Mouse (Mus musculus): Measurements from ENCODE around the gene Timm10. TPM values are rescaled to one million over a fixed set of nuclear protein-coding genes. Genes with fewer than 3 reads are reported as not detected.

Gene Timm10
- polyA plus RNA-seq, 1 experiment from 2014 or later = 29.8 TPM

Other genes with a start within 250 kb of the Timm10 start
- 14.9 and 16.0 TPM in 2 replicates for gene Ctnnd1, start 176.2 kb upstream of the Timm10 start, polyA plus RNA-seq (2015; fragmentation: Nextera tagmentation; extraction: Ambion mirVana)
- gene Btbd18, start 167.9 kb upstream of the Timm10 start, polyA plus RNA-seq (2015; fragmentation: Nextera tagmentation; extraction: Ambion mirVana) = 0.04 TPM in 2 replicates
- 66.4 and 73.3 TPM in 2 replicates for gene Selenoh, start 156.2 kb upstream of the Timm10 start, polyA plus RNA-seq (2015; fragmentation: Nextera tagmentation; extraction: Ambion mirVana)
- not detected in 2 replicates for gene Gm28635, start 149.0 kb upstream of the Timm10 start, polyA plus RNA-seq (2015; fragmentation: Nextera tagmentation; extraction: Ambion mirVana)
- gene Med19, start 148.6 kb upstream of the Timm10 start, polyA plus RNA-seq (2015; fragmentation: Nextera tagmentation; extraction: Ambion mirVana) = 17.1 TPM in 2 replicates
- 69.7 and 76.5 TPM in 2 replicates for gene Tmx2, start 147.9 kb upstream of the Timm10 start, polyA plus RNA-seq (2015; fragmentation: Nextera tagmentation; extraction: Ambion mirVana)
- gene Zdhhc5, start 111.8 kb upstream of the Timm10 start, polyA plus RNA-seq (2015; fragmentation: Nextera tagmentation; extraction: Ambion mirVana) = 17.7 and 18.9 TPM in 2 replicates
- 49.7 and 56.2 TPM in 2 replicates for gene Clp1, start 99.6 kb upstream of the Timm10 start, polyA plus RNA-seq (2015; fragmentation: Nextera tagmentation; extraction: Ambion mirVana)
- gene Ypel4, start 92.9 kb upstream of the Timm10 start, polyA plus RNA-seq (2015; fragmentation: Nextera tagmentation; extraction: Ambion mirVana) = 69.6 and 79.1 TPM in 2 replicates
- 0.89 and 0.95 TPM in 2 replicates for gene Gm19426, start 83.3 kb upstream of the Timm10 start, polyA plus RNA-seq (2015; fragmentation: Nextera tagmentation; extraction: Ambion mirVana)
- gene Serping1, start 51.6 kb upstream of the Timm10 start, polyA plus RNA-seq (2015; fragmentation: Nextera tagmentation; extraction: Ambion mirVana) = 119 and 133 TPM in 2 replicates
- gene Ube2l6, start 28.2 kb upstream of the Timm10 start, polyA plus RNA-seq (2015; fragmentation: Nextera tagmentation; extraction: Ambion mirVana) = 486 and 542 TPM in 2 replicates
- gene Smtnl1, start 4.3 kb upstream of the Timm10 start, polyA plus RNA-seq (2015; fragmentation: Nextera tagmentation; extraction: Ambion mirVana) = 0.47 and 0.50 TPM in 2 replicates
- 185 and 205 TPM in 2 replicates for gene Slc43a1, start 11.9 kb downstream of the Timm10 start, polyA plus RNA-seq (2015; fragmentation: Nextera tagmentation; extraction: Ambion mirVana)
- gene Rtn4rl2, start 59.7 kb downstream of the Timm10 start, polyA plus RNA-seq (2015; fragmentation: Nextera tagmentation; extraction: Ambion mirVana) = not detected in 2 replicates
- 100 and 103 TPM in 2 replicates for gene Slc43a3, start 109.6 kb downstream of the Timm10 start, polyA plus RNA-seq (2015; fragmentation: Nextera tagmentation; extraction: Ambion mirVana)
- 71.0 and 84.0 TPM in 2 replicates for gene Prg2, start 153.5 kb downstream of the Timm10 start, polyA plus RNA-seq (2015; fragmentation: Nextera tagmentation; extraction: Ambion mirVana)
- 5.0 and 5.6 TPM in 2 replicates for gene Prg3, start 161.2 kb downstream of the Timm10 start, polyA plus RNA-seq (2015; fragmentation: Nextera tagmentation; extraction: Ambion mirVana)
- gene Ssrp1, start 210.2 kb downstream of the Timm10 start, polyA plus RNA-seq (2015; fragmentation: Nextera tagmentation; extraction: Ambion mirVana) = 127 and 134 TPM in 2 replicates
- 0.46 and 0.55 TPM in 2 replicates for gene P2rx3, start 210.5 kb downstream of the Timm10 start, polyA plus RNA-seq (2015; fragmentation: Nextera tagmentation; extraction: Ambion mirVana)
- gene Tnks1bp1, start 221.0 kb downstream of the Timm10 start, polyA plus RNA-seq (2015; fragmentation: Nextera tagmentation; extraction: Ambion mirVana) = 5.4 and 6.4 TPM in 2 replicates